ENCODE assay signal across 18 mouse cellular contexts in the genomic region with DNA sequence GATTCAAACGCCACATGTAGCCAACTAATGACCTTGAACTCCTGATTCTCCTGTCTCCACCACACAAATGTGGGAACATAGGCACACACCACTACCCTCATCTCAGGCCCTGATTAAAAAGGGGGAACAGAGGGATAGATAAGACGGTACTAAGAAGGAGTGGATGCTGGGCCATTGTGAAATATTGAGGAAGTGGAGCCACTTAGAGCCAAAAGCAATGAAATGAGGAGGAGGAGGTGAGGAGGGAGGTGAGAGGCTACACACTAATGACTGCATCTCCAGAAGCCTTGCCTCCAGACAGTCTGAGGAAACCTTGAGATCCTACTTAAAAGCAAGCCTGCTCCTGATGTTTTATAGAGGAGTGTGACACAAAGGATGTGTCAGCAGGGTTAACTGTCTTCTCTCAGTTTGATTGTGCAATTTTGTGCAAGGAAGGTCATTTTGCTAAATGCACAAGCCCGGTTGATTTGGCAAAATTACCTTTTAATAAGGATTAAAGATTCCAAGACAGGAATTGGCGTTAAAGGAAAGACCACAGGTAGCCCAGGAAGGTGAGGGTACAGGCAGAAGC. TPM values are rescaled to one million over a fixed set of nuclear protein-coding genes. Genes with fewer than 3 reads are reported as not detected.
DNase-seq lines count a peak whose midpoint lies in the region; ATAC-seq and TF ChIP-seq lines count a peak whose summit lies in the region.
"Had no signal": no experiment of that assay in that cellular context is flagged by ENCODE, and none has a peak within 500 bp of the region (broad histone marks: within the 10 kb centered on the region; RNA-seq: fewer than 3 reads in every experiment).

No protein-coding gene starts in this region.

- no peaks in the 10 kb centered on the region for H3K4me1 ChIP-seq in testis, adult 2 months (ENCODE audit: control insufficient read depth, insufficient read depth, low read length)
- H3K4me1 ChIP-seq: embryonic facial prominence, embryonic 12.5 days; forebrain, embryonic 15.5 days; heart, embryonic 15.5 days; hindbrain, embryonic 13.5 days had no signal

- peak; percentile 79 for ATAC-seq in megakaryocyte progenitor cell, adult 5-6 weeks (replicated peaks; ENCODE audit: poor library complexity)
- ATAC-seq: forebrain, embryonic 15.5 days; hindbrain, postnatal 0 days had no signal

- TF ChIP-seq CTCF in testis, adult 2 months (IDR thresholded peaks at IDR 0.05; ENCODE audit: control insufficient read depth, insufficient read depth, insufficient replicate concordance, low read depth, low read length): no peak

- peak; percentile 54 for DNase-seq in adrenal gland, adult 2 months
- DNase-seq in adrenal gland, adult 18-20 months (ENCODE audit: low spot score in 2 of 2): no peak
- DNase-seq in testis, postnatal 10 days (ENCODE audit: low spot score): no peak
- DNase-seq in kidney, adult 18-20 months: no peak
- DNase-seq in kidney, adult 11 months: no peak
- DNase-seq: adrenal gland, postnatal 10 days; cerebellum, adult 18-20 months; cerebellum, postnatal 10 days; gastrocnemius, postnatal 10 days; heart, adult 2 months; heart, postnatal 14 days had no signal

- no peak overlapping the region for H3K4me3 ChIP-seq in testis, adult 2 months (ENCODE audit: control insufficient read depth, low read depth, low read length)
- H3K4me3 ChIP-seq: embryonic facial prominence, embryonic 12.5 days; forebrain, embryonic 15.5 days; heart, adult 2 months; heart, embryonic 15.5 days; hindbrain, embryonic 13.5 days had no signal

- H3K36me3 ChIP-seq in testis, adult 2 months (ENCODE audit: control insufficient read depth, insufficient read depth, low read length): no peaks in the 10 kb centered on the region
- H3K36me3 ChIP-seq: embryonic facial prominence, embryonic 12.5 days; forebrain, embryonic 15.5 days; heart, embryonic 15.5 days; hindbrain, embryonic 13.5 days had no signal

- TF ChIP-seq POLR2A in testis, adult 2 months (IDR thresholded peaks at IDR 0.05; ENCODE audit: control insufficient read depth, low read depth, low read length): no peak

- H3K27ac ChIP-seq in testis, adult 2 months (ENCODE audit: control insufficient read depth, insufficient read depth, low read depth, low read length): peak overlapping the region; percentile 46; the same call in 1 of the 2 replicates
- H3K27ac ChIP-seq: embryonic facial prominence, embryonic 12.5 days; forebrain, embryonic 15.5 days; heart, adult 2 months; heart, embryonic 15.5 days; hindbrain, embryonic 13.5 days; hindbrain, postnatal 0 days had no signal

- no peaks in the 10 kb centered on the region for H3K27me3 ChIP-seq in testis, adult 2 months (ENCODE audit: control insufficient read depth, insufficient read depth, low read length)
- H3K27me3 ChIP-seq: embryonic facial prominence, embryonic 12.5 days; forebrain, embryonic 15.5 days; heart, embryonic 15.5 days; hindbrain, embryonic 13.5 days had no signal

RNA-seq across cellular contexts. Expression of gene Soat1, which starts 17.2 kb away (rescaled TPM):
- 1,000 to 10,000 TPM; 1,258 to 1,398 TPM for total RNA-seq in adrenal gland, adult 2 months (2021)
- 116 and 185 TPM in 2 replicates for polyA plus RNA-seq in adrenal gland, adult 2 months (2012; rRNA removed)
- total RNA-seq in adrenal gland, adult 18-20 months (2021): 1,000 to 10,000 TPM; 1,467 to 1,486 TPM
- polyA plus RNA-seq in testis, adult 2 months (2012; rRNA removed): 32.4 and 34.4 TPM in 2 replicates
- total RNA-seq in megakaryocyte progenitor cell, adult 5-6 weeks (2015): 99.4 and 117 TPM in 2 replicates
- total RNA-seq in megakaryocyte progenitor cell, adult 5-6 weeks (2017): 139 and 140 TPM in 2 replicates

RNA-seq across cellular contexts. Expression of gene Gm10031, which starts 32.5 kb away (rescaled TPM):
- total RNA-seq in adrenal gland, adult 2 months (2021): 10 to 100 TPM; 37.5 to 44.6 TPM
- polyA plus RNA-seq in adrenal gland, adult 2 months (2012; rRNA removed): 13.3 and 20.3 TPM in 2 replicates
- 10 to 100 TPM; 39.7 to 42.8 TPM for total RNA-seq in adrenal gland, adult 18-20 months (2021)
- polyA plus RNA-seq in testis, adult 2 months (2012; rRNA removed): 4.0 and 4.3 TPM in 2 replicates
- total RNA-seq in megakaryocyte progenitor cell, adult 5-6 weeks (2015): 5.3 and 6.3 TPM in 2 replicates
- 11.9 and 17.3 TPM in 2 replicates for total RNA-seq in megakaryocyte progenitor cell, adult 5-6 weeks (2017)

Comparison
In these comparisons a context has a peak if more than half of its experiments do, and no peak if none do; other contexts are left out.
1. RNA of gene Soat1, which starts 17.2 kb away (total RNA-seq): 1,467 to 1,486 TPM in adrenal gland, adult 18-20 months and 1,258 to 1,398 TPM in adrenal gland, adult 2 months; 99.4 to 140 TPM in megakaryocyte progenitor cell, adult 5-6 weeks; every median in the first group is over 4 times any median in the second.